Mouse (Mus musculus): ENCODE measurements at regions not wholly inside any gene's neighbourhood (a gene's known extent, or its start where the extent isn't known, plus 50 kb on each side); places are given as distances from the start of the nearest gene placed in this dataset.

- DNase-seq: no peak
Measured at GRCm38 (mm10) chr9:32815473-32815872, 179.5 kb downstream of the Ets1 start.

- peak; percentile 44 for DNase-seq
Measured at GRCm38 (mm10) chr9:32816649-32817425, 180.8 kb downstream of the Ets1 start.

GRCm38 (mm10) chr9:32817442-32818358 lies 181.7 kb downstream of the Ets1 start:
- DNase-seq: no peak

- no peak for DNase-seq
Measured at GRCm38 (mm10) chr9:32823439-32824133, 187.6 kb downstream of the Ets1 start.

- DNase-seq: no peak
Measured at GRCm38 (mm10) chr9:32824134-32824531, 188.1 kb downstream of the Ets1 start.

GRCm38 (mm10) chr9:32830268-32830891 lies 194.4 kb downstream of the Ets1 start:
- DNase-seq: no peak

GRCm38 (mm10) chr9:32833373-32833772 lies 197.4 kb downstream of the Ets1 start:
- no peak for DNase-seq

- DNase-seq: peak; percentile 11
Measured at GRCm38 (mm10) chr9:32834751-32835625, 199.0 kb downstream of the Ets1 start.

- DNase-seq: no peak
Measured at GRCm38 (mm10) chr9:32835626-32835971, 199.6 kb downstream of the Ets1 start.

- no peak for DNase-seq
Measured at GRCm38 (mm10) chr9:32836371-32836770, 200.3 kb downstream of the Ets1 start.

- no peak for DNase-seq
Measured at GRCm38 (mm10) chr9:32847361-32847760, 211.3 kb downstream of the Ets1 start.

GRCm38 (mm10) chr9:32852282-32852681 lies 216.3 kb downstream of the Ets1 start:
- DNase-seq: no peak

GRCm38 (mm10) chr9:32863286-32863685 lies 227.3 kb downstream of the Ets1 start:
- DNase-seq: peak; percentile 12

- no peak for DNase-seq
Measured at GRCm38 (mm10) chr9:32868936-32869335, 232.9 kb downstream of the Ets1 start.

GRCm38 (mm10) chr9:32874306-32874875 lies 238.4 kb downstream of the Ets1 start:
- DNase-seq: peak; percentile 20

- DNase-seq: no peak
Measured at GRCm38 (mm10) chr9:32882819-32883587, 247.0 kb downstream of the Ets1 start.

- peak; percentile 21 for DNase-seq
Measured at GRCm38 (mm10) chr9:32886008-32886650, 250.1 kb downstream of the Ets1 start.

GRCm38 (mm10) chr9:32899801-32900200 lies 263.8 kb downstream of the Ets1 start:
- peak; percentile 13 for DNase-seq

- DNase-seq: peak; percentile 60
Measured at GRCm38 (mm10) chr9:32901287-32901686, 265.3 kb downstream of the Ets1 start.

Measured in adrenal gland, postnatal 14 days (tissue).